Mouse (Mus musculus): Measurements from ENCODE around the gene Arhgdia.
"Not testable (repeated sequence)": the region's sequence is repeated elsewhere in the genome, so short reads cannot be mapped to it uniquely, and the experiment has no call there.

The Arhgdia gene

GRCm38 (mm10) chr11:120613481-120613972 lies 32.1 kb upstream of the Arhgdia start:
- DNase-seq (ENCODE audit: low spot score in 2 of 2), result no peak

GRCm38 (mm10) chr11:120612763-120613162 lies 31.3 kb upstream of the Arhgdia start:
- peak; percentile 57 to 65 for DNase-seq (ENCODE audit: low spot score in 2 of 2)

GRCm38 (mm10) chr11:120610477-120611046 lies 29.1 kb upstream of the Arhgdia start:
- no peak for DNase-seq (ENCODE audit: low spot score in 2 of 2)

GRCm38 (mm10) chr11:120609250-120609649 lies 27.8 kb upstream of the Arhgdia start:
- DNase-seq (ENCODE audit: low spot score in 2 of 2), result no peak

GRCm38 (mm10) chr11:120608241-120609034 lies 27.0 kb upstream of the Arhgdia start, which contains the start of gene Npb:
TSS of gene Npb (plus strand) at chr11:120608477.
- no peak for DNase-seq (ENCODE audit: low spot score in 2 of 2)

- no peak for DNase-seq (ENCODE audit: low spot score in 2 of 2)
Measured at GRCm38 (mm10) chr11:120606764-120607163, 25.3 kb upstream of the Arhgdia start.

GRCm38 (mm10) chr11:120605667-120606066 lies 24.2 kb upstream of the Arhgdia start:
- DNase-seq (ENCODE audit: low spot score in 2 of 2), result no peak

GRCm38 (mm10) chr11:120603545-120603944 lies 22.1 kb upstream of the Arhgdia start:
- no peak for DNase-seq (ENCODE audit: low spot score in 2 of 2)

GRCm38 (mm10) chr11:120600716-120601115 lies 19.3 kb upstream of the Arhgdia start:
- DNase-seq (ENCODE audit: low spot score in 2 of 2), result no peak

GRCm38 (mm10) chr11:120598990-120599549 lies 17.6 kb upstream of the Arhgdia start:
- DNase-seq (ENCODE audit: low spot score in 2 of 2), result no peak

GRCm38 (mm10) chr11:120598283-120598989 lies 17.0 kb upstream of the Arhgdia start, which contains the start of the genes Alyref and Anapc11:
TSS of gene Alyref (minus strand) at chr11:120598365.
TSS of gene Anapc11 (plus strand) at chr11:120598421.
- DNase-seq (ENCODE audit: low spot score in 2 of 2), result peak; percentile 91 to 92

- no peak for DNase-seq (ENCODE audit: low spot score in 2 of 2)
Measured at GRCm38 (mm10) chr11:120597240-120598235, 16.1 kb upstream of the Arhgdia start.

- DNase-seq (ENCODE audit: low spot score in 2 of 2), result no peak
Measured at GRCm38 (mm10) chr11:120588531-120588930, 7.1 kb upstream of the Arhgdia start.

GRCm38 (mm10) chr11:120583937-120584336 lies 2.5 kb upstream of the Arhgdia start:
- no peak for DNase-seq (ENCODE audit: low spot score in 2 of 2)

GRCm38 (mm10) chr11:120582982-120583293 lies 1.5 kb upstream of the Arhgdia start:
- not testable (repeated sequence) for DNase-seq (ENCODE audit: low spot score in 2 of 2)

- DNase-seq (ENCODE audit: low spot score in 2 of 2), result no peak
Measured at GRCm38 (mm10) chr11:120582268-120582981, 1.0 kb upstream of the Arhgdia start.

GRCm38 (mm10) chr11:120580871-120581331 lies 523 bp downstream of the Arhgdia start:
- peak; percentile 36 to 42 for DNase-seq (ENCODE audit: low spot score in 2 of 2)

GRCm38 (mm10) chr11:120580190-120580589 lies 1.2 kb downstream of the Arhgdia start:
- DNase-seq (ENCODE audit: low spot score in 2 of 2), result no peak

GRCm38 (mm10) chr11:120579316-120580107 lies 1.9 kb downstream of the Arhgdia start:
- peak; percentile 53 to 67 for DNase-seq (ENCODE audit: low spot score in 2 of 2)
